Mouse (Mus musculus) MEL (cell line): ENCODE data around the gene Rfxank. TPM values are rescaled to one million over a fixed set of nuclear protein-coding genes. Genes with fewer than 3 reads are reported as not detected.

Source experiments
- DNase-seq: peaks from one replicate; pipeline ENCODE4 v3.0.0; 2011; ENCODE audit warnings: low read depth, low spot score
- H3K27ac ChIP-seq: 2 replicates; pipeline ENCODE4 v1.5.1; 2012; ENCODE audit warnings: low read depth, mild to moderate bottlenecking, control low read depth, low read length, moderate library complexity; ENCODE audit not compliant: control insufficient read depth
- H3K27me3 ChIP-seq, 2 experiments: fragments of 150-350 bp in 1 of 2; sonication (generic) in 1 of 2; 2 replicates each; pipeline ENCODE4 v1.6.1; 2012; ENCODE audit warnings: low read length in 2 of 2, mild to moderate bottlenecking in 2 of 2, improper control_type of control experiment in 1 of 2, moderate library complexity in 1 of 2; ENCODE audit not compliant: insufficient read depth in 2 of 2, control insufficient read depth in 1 of 2
- H3K36me3 ChIP-seq, 2 experiments: 2 replicates each; pipeline ENCODE4 v1.6.1; 2012 to 2014; ENCODE audit warnings: low read length in 2 of 2, improper control_type of control experiment in 1 of 2, inconsistent platforms in 1 of 2, mild to moderate bottlenecking in 1 of 2; ENCODE audit not compliant: insufficient read depth in 2 of 2, control insufficient read depth in 1 of 2
- H3K4me1 ChIP-seq, 2 experiments: fragments of 150-350 bp in 1 of 2; sonication (generic) in 1 of 2; 2 replicates each; pipeline ENCODE4 v1.6.1; 2012; ENCODE audit warnings: low read length in 2 of 2, improper control_type of control experiment in 1 of 2, mild to moderate bottlenecking in 1 of 2; ENCODE audit not compliant: insufficient read depth in 2 of 2, control insufficient read depth in 1 of 2
- H3K4me3 ChIP-seq, 2 experiments: fragments of 150-350 bp in 1 of 2; sonication (generic) in 1 of 2; 2 replicates each; pipeline ENCODE4 v1.5.1; 2012; ENCODE audit warnings: low read depth in 2 of 2, low read length in 2 of 2, mild to moderate bottlenecking in 2 of 2, moderate library complexity in 2 of 2, control low read depth in 1 of 2, improper control_type of control experiment in 1 of 2; ENCODE audit not compliant: control insufficient read depth in 1 of 2, insufficient read depth in 1 of 2
- H3K79me2 ChIP-seq: 2 replicates; pipeline ENCODE4 v1.6.1; 2012; ENCODE audit warnings: mild to moderate bottlenecking, low read length, moderate library complexity; ENCODE audit not compliant: control insufficient read depth, poor library complexity, insufficient read depth
- H3K9ac ChIP-seq: 2 replicates; pipeline ENCODE4 v1.6.1; 2012; ENCODE audit warnings: low read depth, mild to moderate bottlenecking, control low read depth, low read length, moderate library complexity; ENCODE audit not compliant: control insufficient read depth, poor library complexity, severe bottlenecking
- H3K9me3 ChIP-seq: fragments of 150-350 bp; sonication (generic); replicated peaks from 2 replicates; pipeline ENCODE4 v1.6.1; 2012; ENCODE audit warnings: mild to moderate bottlenecking, low read length, improper control_type of control experiment, moderate library complexity; ENCODE audit not compliant: insufficient read depth
- BHLHE40 ChIP-seq: IDR thresholded peaks from 2 replicates; pipeline ENCODE4 v1.6.1; 2012; ENCODE audit warnings: low read depth, mild to moderate bottlenecking, inconsistent platforms, low read length, improper control_type of control experiment, borderline replicate concordance
- CTCF ChIP-seq, 3 experiments: IDR thresholded peaks in 2 of 3; conservative IDR thresholded peaks in 1 of 3; 2 replicates each; pipeline ENCODE4 v1.5.1; 2011 to 2012; ENCODE audit warnings: low read length in 3 of 3, low read depth in 2 of 3, mild to moderate bottlenecking in 2 of 3, improper control_type of control experiment in 1 of 3, inconsistent platforms in 1 of 3, mixed read lengths in 1 of 3, moderate library complexity in 1 of 3; ENCODE audit not compliant: control insufficient read depth in 1 of 3, insufficient read depth in 1 of 3, poor library complexity in 1 of 3, severe bottlenecking in 1 of 3
- ELF1 ChIP-seq: IDR thresholded peaks from 2 replicates; pipeline ENCODE4 v1.6.1; 2014; ENCODE audit warnings: low read depth, mild to moderate bottlenecking, inconsistent platforms, low read length, improper control_type of control experiment, moderate library complexity
- HCFC1 ChIP-seq: IDR thresholded peaks from 2 replicates; pipeline ENCODE4 v1.6.1; 2012; ENCODE audit warnings: low read depth, mild to moderate bottlenecking, inconsistent platforms, low read length, improper control_type of control experiment, moderate library complexity
- MAX ChIP-seq: IDR thresholded peaks from 2 replicates; pipeline ENCODE4 v1.6.1; 2011; ENCODE audit warnings: low read length, improper control_type of control experiment
- MXI1 ChIP-seq: IDR thresholded peaks from 2 replicates; pipeline ENCODE4 v1.6.1; 2011; ENCODE audit warnings: mild to moderate bottlenecking, low read depth, low read length, improper control_type of control experiment
- MYB ChIP-seq: IDR thresholded peaks from 2 replicates; pipeline ENCODE4 v1.6.1; 2011; ENCODE audit warnings: mild to moderate bottlenecking, low read depth, low read length, improper control_type of control experiment
- MYC ChIP-seq: IDR thresholded peaks from 2 replicates; pipeline ENCODE4 v1.6.1; 2011; ENCODE audit warnings: low read depth, mild to moderate bottlenecking, low read length, improper control_type of control experiment, moderate library complexity
- NELFE ChIP-seq: IDR thresholded peaks from 2 replicates; pipeline ENCODE4 v1.6.1; 2011; ENCODE audit warnings: low read depth, low read length, improper control_type of control experiment
- NRF1 ChIP-seq: IDR thresholded peaks from 2 replicates; pipeline ENCODE4 v1.6.1; 2014; ENCODE audit warnings: low read depth, mild to moderate bottlenecking, inconsistent platforms, low read length, improper control_type of control experiment, moderate library complexity; ENCODE audit not compliant: poor library complexity, insufficient read depth, severe bottlenecking
- POLR2A ChIP-seq, 2 experiments: IDR thresholded peaks; 2 replicates each; pipeline ENCODE4 v1.6.1; 2011 to 2012; ENCODE audit warnings: low read length in 2 of 2, mild to moderate bottlenecking in 2 of 2, control low read depth in 1 of 2, improper control_type of control experiment in 1 of 2, low read depth in 1 of 2, moderate library complexity in 1 of 2; ENCODE audit not compliant: control insufficient read depth in 1 of 2, insufficient read depth in 1 of 2, poor library complexity in 1 of 2
- POLR2AphosphoS2 ChIP-seq: IDR thresholded peaks from 2 replicates; pipeline ENCODE4 v1.6.1; 2011; ENCODE audit warnings: low read length, improper control_type of control experiment
- RAD21 ChIP-seq: IDR thresholded peaks from 2 replicates; pipeline ENCODE4 v1.6.1; 2011; ENCODE audit warnings: mild to moderate bottlenecking, low read depth, low read length, improper control_type of control experiment
- RCOR1 ChIP-seq: IDR thresholded peaks from 2 replicates; pipeline ENCODE4 v1.6.1; 2012; ENCODE audit warnings: low read depth, mild to moderate bottlenecking, inconsistent platforms, low read length, improper control_type of control experiment
- SIN3A ChIP-seq: IDR thresholded peaks from 2 replicates; pipeline ENCODE4 v1.6.1; 2012; ENCODE audit warnings: low read length, improper control_type of control experiment, inconsistent platforms
- SMC3 ChIP-seq: IDR thresholded peaks from 2 replicates; pipeline ENCODE4 v1.6.1; 2011; ENCODE audit warnings: low read depth, low read length, improper control_type of control experiment
- TAL1 ChIP-seq: IDR thresholded peaks from 2 replicates; pipeline ENCODE4 v1.6.1; 2012; ENCODE audit warnings: mild to moderate bottlenecking, inconsistent platforms, low read length, moderate library complexity, mixed read lengths
- TBP ChIP-seq: IDR thresholded peaks from 2 replicates; pipeline ENCODE4 v1.8.0; 2011; ENCODE audit warnings: low read depth, low read length, improper control_type of control experiment
- TCF12 ChIP-seq: IDR thresholded peaks from 2 replicates; pipeline ENCODE4 v1.6.1; 2014; ENCODE audit warnings: low read depth, mild to moderate bottlenecking, inconsistent platforms, low read length, improper control_type of control experiment, moderate library complexity
- USF1 ChIP-seq: IDR thresholded peaks from 2 replicates; pipeline ENCODE4 v1.6.1; 2014; ENCODE audit warnings: low read depth, mild to moderate bottlenecking, inconsistent platforms, low read length, improper control_type of control experiment, moderate library complexity
- ZC3H11A ChIP-seq: IDR thresholded peaks from 2 replicates; pipeline ENCODE4 v1.6.1; 2012; ENCODE audit warnings: low read depth, mild to moderate bottlenecking, inconsistent platforms, low read length, improper control_type of control experiment
- ZKSCAN1 ChIP-seq: IDR thresholded peaks from 2 replicates; pipeline ENCODE4 v1.6.1; 2012; ENCODE audit warnings: low read depth, mild to moderate bottlenecking, inconsistent platforms, low read length, improper control_type of control experiment, moderate library complexity
- ZMIZ1 ChIP-seq: IDR thresholded peaks from 2 replicates; pipeline ENCODE4 v1.6.1; 2012; ENCODE audit warnings: low read depth, mild to moderate bottlenecking, inconsistent platforms, low read length, improper control_type of control experiment, moderate library complexity
- ZNF384 ChIP-seq: IDR thresholded peaks from 2 replicates; pipeline ENCODE4 v1.6.1; 2012; ENCODE audit warnings: low read depth, mild to moderate bottlenecking, inconsistent platforms, low read length, improper control_type of control experiment
- polyA plus RNA-seq, 2 experiments: library from polyadenylated mRNA; stranded (reverse) in 1 of 2; unstranded in 1 of 2; fragments of >175 nt in 1 of 2; fragments of >200 nt in 1 of 2; gene quantifications; 2 replicates each; pipeline versions ENCODE4 v1.2.1 to v1.2.4; 2012; ENCODE audit warnings: low replicate concordance in 2 of 2, low read depth in 1 of 2; ENCODE audit not compliant: insufficient read length in 2 of 2, insufficient read depth in 1 of 2, missing spikeins in 1 of 2
- total RNA-seq: library from RNA; depleted of rRNA; stranded (reverse); fragments of 300-350 nt; gene quantifications from 2 replicates; pipeline ENCODE4 v1.2.3, GENCODE M21; 2012; rRNA removed

Rfxank gene
- 5.0 and 5.5 TPM in 2 replicates for total RNA-seq
- polyA plus RNA-seq: 1 to 10 TPM in 1 of 2 experiments, not detected in 1; 7.2 TPM

DNA sequence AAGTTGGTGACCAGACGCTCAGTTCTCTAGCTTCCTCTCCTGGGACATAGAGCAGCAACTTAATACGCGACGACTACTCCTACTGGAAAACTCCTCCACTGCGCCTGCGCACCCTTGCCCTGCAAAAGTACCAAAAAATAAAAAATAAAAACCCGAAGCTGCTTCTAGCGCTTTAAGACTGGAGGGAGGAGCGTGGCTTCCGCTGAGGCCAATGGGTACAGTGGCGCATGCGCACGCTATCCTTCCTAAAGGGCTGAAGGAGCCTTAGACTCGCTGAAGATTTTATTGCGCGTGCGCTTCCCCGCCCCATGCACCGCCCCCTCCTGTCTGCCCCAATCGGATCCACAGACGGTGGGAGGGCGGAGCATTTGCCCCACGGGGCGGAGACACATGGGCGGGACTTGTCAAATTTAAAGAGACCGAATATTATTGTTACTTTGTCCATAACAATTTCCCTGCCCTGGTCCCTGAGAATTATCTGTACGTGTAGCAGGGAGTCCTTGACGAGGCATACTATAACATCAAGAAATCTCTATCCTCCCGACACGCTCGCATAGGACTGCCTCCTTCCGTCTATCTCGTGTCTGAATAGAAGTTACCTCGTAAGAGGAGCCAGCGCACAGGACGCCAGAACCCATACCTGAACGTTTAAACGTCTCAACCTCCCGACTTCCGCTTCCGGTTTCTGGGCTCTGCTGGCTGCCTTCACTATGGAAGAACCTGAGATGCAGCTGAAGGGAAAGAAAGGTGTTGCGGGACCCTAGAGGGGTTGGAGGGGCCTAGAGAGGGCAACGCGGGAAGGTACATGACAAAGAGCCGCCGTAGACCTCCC lies at the start of gene Rfxank, which contains the start of the genes Borcs8 and Mef2b:
Gene Rfxank, minus strand, starts transcription at position 129 of the 832 bp plus-strand sequence.
Gene Borcs8, plus strand, starts transcription at position 474 of the 832 bp plus-strand sequence.
Gene Mef2b, plus strand, starts transcription at position 686 of the 832 bp plus-strand sequence.
- H3K79me2 ChIP-seq: peaks cover 11% of the 10 kb centered on the region
- TF ChIP-seq TAL1 (no peak), USF1 (peak; percentile 44; the same call in 1 of the 2 replicates), HCFC1 (peak; percentile 79), POLR2AphosphoS2 (peak; percentile 73; the same call in 1 of the 2 replicates), RCOR1 (peak; percentile 50), NELFE (peak; percentile 73), SIN3A (peak; percentile 97), ELF1 (peak; percentile 91), POLR2A (IDR thresholded peaks at IDR 0.05; ENCODE audit: control insufficient read depth in 1 of 2, insufficient read depth in 1 of 2, low read depth in 1 of 2, low read length in 2 of 2, poor library complexity in 1 of 2) (peak; percentile 57 to 77), MYC (peak; percentile 62; the same call in 1 of the 2 replicates), MAX (peak; percentile 9; the same call in 1 of the 2 replicates), NRF1 (peak; percentile 98; the same call in 1 of the 2 replicates), ZC3H11A (no peak), RAD21 (no peak), ZKSCAN1 (no peak; the same call in 1 of the 2 replicates), BHLHE40 (no peak), CTCF (IDR thresholded peaks at IDR 0.05 in 2 of 3, conservative IDR thresholded peaks at IDR 0.05 in 1 of 3; ENCODE audit: control insufficient read depth in 1 of 3, insufficient read depth in 1 of 3, low read depth in 2 of 3, low read length in 3 of 3, poor library complexity in 1 of 3, severe bottlenecking in 1 of 3) (no peak), TCF12 (peak; percentile 65; the same call in 1 of the 2 replicates), SMC3 (no peak), TBP (peak; percentile 74), MXI1 (peak; percentile 88), MYB (peak; percentile 81), ZNF384 (peak; percentile 63), ZMIZ1 (peak; percentile 83)

More for the DNA sequence above, at the start of gene Rfxank, which contains the start of the genes Borcs8 and Mef2b:
- H3K27ac ChIP-seq: peak within 1 kb of the TSS; percentile 95
- peaks cover 0 to 3% of the 10 kb centered on the region in 2 experiments; a peak in 2 of 4 replicates for H3K36me3 ChIP-seq
- peaks cover 4 to 15% of the 10 kb centered on the region in 2 experiments; a peak in 2 of 4 replicates for H3K4me1 ChIP-seq
- H3K4me3 ChIP-seq: peak within 1 kb of the TSS; percentile 92 to 94
- no peaks in the 10 kb centered on the region for H3K9me3 ChIP-seq
- peak within 1 kb of the TSS; percentile 88 for H3K9ac ChIP-seq
- no peaks in the 10 kb centered on the region for H3K27me3 ChIP-seq
- DNase-seq: peak; percentile 99
